Mouse (Mus musculus) ES-E14 (cell line): ENCODE results near the gene Gm11172. TPM values are rescaled to one million over a fixed set of nuclear protein-coding genes. Genes with fewer than 3 reads are reported as not detected.

Source experiments
- DNase-seq: peaks from one replicate; pipeline ENCODE4 v3.0.0-alpha.2; 2013; ENCODE audit warnings: low read depth, low spot score
- H3K27ac ChIP-seq: 2 replicates; pipeline ENCODE4 v1.5.1; 2012; ENCODE audit warnings: low read depth, mild to moderate bottlenecking, low read length, moderate library complexity, mixed read lengths; ENCODE audit not compliant: poor library complexity, insufficient read depth, severe bottlenecking
- H3K36me3 ChIP-seq: 2 replicates; pipeline ENCODE4 v1.6.1; 2012; ENCODE audit warnings: mild to moderate bottlenecking, low read length, moderate library complexity, mixed read lengths; ENCODE audit not compliant: control insufficient read depth, poor library complexity, insufficient read depth, severe bottlenecking
- H3K4me1 ChIP-seq, 2 experiments: fragments of 150-350 bp in 1 of 2; sonication (generic) in 1 of 2; 2 replicates each; pipeline ENCODE4 v1.6.1; 2012; ENCODE audit warnings: low read length in 2 of 2, mild to moderate bottlenecking in 1 of 2, mixed read lengths in 1 of 2; ENCODE audit not compliant: control insufficient read depth in 2 of 2, insufficient read depth in 2 of 2, poor library complexity in 1 of 2
- H3K4me3 ChIP-seq, 2 experiments: fragments of 150-350 bp in 1 of 2; sonication (generic) in 1 of 2; 2 replicates each; pipeline ENCODE4 v1.5.1; 2012; ENCODE audit warnings: low read length in 2 of 2, low read depth in 1 of 2, mild to moderate bottlenecking in 1 of 2, mixed read lengths in 1 of 2; ENCODE audit not compliant: insufficient read depth in 1 of 2, poor library complexity in 1 of 2, severe bottlenecking in 1 of 2
- H3K9ac ChIP-seq: 2 replicates; pipeline ENCODE4 v1.6.1; 2012; ENCODE audit warnings: low read depth, mild to moderate bottlenecking, low read length, mixed read lengths; ENCODE audit not compliant: poor library complexity, insufficient read depth, severe bottlenecking
- H3K9me3 ChIP-seq: fragments of 150-350 bp; sonication (generic); 2 replicates; pipeline ENCODE4 v1.6.1; 2012; ENCODE audit warnings: low read depth, mild to moderate bottlenecking, low read length; ENCODE audit not compliant: control insufficient read depth, insufficient read depth
- CHD2 ChIP-seq: IDR thresholded peaks from 2 replicates; pipeline ENCODE4 v1.6.1; 2014; ENCODE audit warnings: mild to moderate bottlenecking, low read depth, low read length, inconsistent platforms
- HCFC1 ChIP-seq: IDR thresholded peaks from 2 replicates; pipeline ENCODE4 v1.6.1; 2012; ENCODE audit warnings: low read length, inconsistent platforms, borderline replicate concordance; ENCODE audit not compliant: insufficient read depth
- MAFK ChIP-seq: IDR thresholded peaks from 2 replicates; pipeline ENCODE4 v1.6.1; 2014; ENCODE audit warnings: mild to moderate bottlenecking, low read depth, low read length, inconsistent platforms; ENCODE audit not compliant: insufficient read depth
- ZC3H11A ChIP-seq: IDR thresholded peaks from 2 replicates; pipeline ENCODE4 v1.6.1; 2012; ENCODE audit warnings: low read depth, mild to moderate bottlenecking, inconsistent platforms, low read length, borderline replicate concordance
- ZNF384 ChIP-seq: IDR thresholded peaks from 2 replicates; pipeline ENCODE4 v1.6.1; 2012; ENCODE audit warnings: low read depth, low read length, inconsistent platforms
- in situ Hi-C, 2 experiments: fragments of 600-800 bp; cut with MboI; formaldehyde crosslinking; loops; one replicate each; pipeline ENCODE4 v1.15.1; 2025; ENCODE audit warnings: low sequenced_read_pairs in 2 of 2, inconsistent platforms in 1 of 2; ENCODE audit not compliant: unreplicated experiment in 2 of 2
- total RNA-seq: library from RNA; depleted of rRNA; stranded (reverse); fragments of 300-350 nt; gene quantifications from 2 replicates; pipeline ENCODE4 v1.2.3, GENCODE M21; 2012

Gene Gm11172
- total RNA-seq, 1 experiment: not detected

- no peak for TF ChIP-seq ZNF384
- TF ChIP-seq HCFC1: no peak; the same call in 1 of the 2 replicates
- no peak for TF ChIP-seq ZC3H11A
- no peak for TF ChIP-seq MAFK
- no peak for TF ChIP-seq CHD2
- H3K9me3 ChIP-seq: no peaks in the 10 kb centered on the region
- in situ Hi-C loops: no loop called here
- H3K36me3 ChIP-seq: no peaks in the 10 kb centered on the region
- peak; percentile 69 for DNase-seq
- H3K27ac ChIP-seq: peak within 1 kb of the TSS; percentile 90
- H3K4me1 ChIP-seq: peaks cover 2 to 4% of the 10 kb centered on the region in 2 experiments; a peak in 2 of 4 replicates
- peak within 1 kb of the TSS; percentile 95 for H3K9ac ChIP-seq
- H3K4me3 ChIP-seq: peak within 1 kb of the TSS; percentile 65 to 95
Observed at GRCm38 (mm10) chr16:10834911-10835587, 22.3 kb downstream of the Gm11172 start, which contains the start of gene Rmi2. Rmi2 (plus strand) TSS chr16:10835059.

- no peak for DNase-seq
- H3K9ac ChIP-seq: no peak overlapping the region
- H3K36me3 ChIP-seq: no peaks in the 10 kb centered on the region
- TF ChIP-seq ZC3H11A (no peak), ZNF384 (no peak), HCFC1 (no peak), CHD2 (no peak), MAFK (no peak)
- in situ Hi-C loops: no loop called here
- no peak overlapping the region for H3K27ac ChIP-seq
- no peaks in the 10 kb centered on the region for H3K9me3 ChIP-seq
- H3K4me1 ChIP-seq: peaks cover 2 to 6% of the 10 kb centered on the region in 2 experiments; a peak in 2 of 4 replicates
- no peak overlapping the region for H3K4me3 ChIP-seq
Observed at GRCm38 (mm10) chr16:10836388-10836787, 23.7 kb downstream of the Gm11172 start.

GRCm38 (mm10) chr16:10837250-10837649 is 24.5 kb downstream of the Gm11172 start:
- in situ Hi-C loops: no loop called here
- Histone ChIP-seq H3K9ac (no peak overlapping the region), H3K4me1 (peaks cover 2 to 6% of the 10 kb centered on the region in 2 experiments; a peak in 2 of 4 replicates), H3K9me3 (no peaks in the 10 kb centered on the region), H3K36me3 (no peaks in the 10 kb centered on the region), H3K27ac (no peak overlapping the region), H3K4me3 (no peak overlapping the region)
- TF ChIP-seq ZC3H11A: no peak
- TF ChIP-seq MAFK: no peak
- TF ChIP-seq CHD2: no peak
- TF ChIP-seq HCFC1: no peak
- no peak for DNase-seq

GRCm38 (mm10) chr16:10837903-10838302 is 25.2 kb downstream of the Gm11172 start:
- no peak for DNase-seq
- in situ Hi-C loops: no loop called here
- H3K27ac ChIP-seq: no peak overlapping the region
- no peak overlapping the region for H3K9ac ChIP-seq
- TF ChIP-seq ZC3H11A (no peak), CHD2 (no peak), MAFK (no peak), ZNF384 (no peak), HCFC1 (no peak)
- H3K4me1 ChIP-seq: peaks cover 2 to 6% of the 10 kb centered on the region in 2 experiments; a peak in 2 of 4 replicates
- H3K9me3 ChIP-seq: no peaks in the 10 kb centered on the region
- H3K36me3 ChIP-seq: no peaks in the 10 kb centered on the region
- H3K4me3 ChIP-seq: no peak overlapping the region
